Mouse (Mus musculus): ENCODE data around the gene Gm45717.

- no peak for TF ChIP-seq CTCF (IDR thresholded peaks at IDR 0.05; ENCODE audit: extremely low read depth, insufficient read length, insufficient replicate concordance, low read depth, low read length)
- TF ChIP-seq POLR2A (IDR thresholded peaks at IDR 0.05; ENCODE audit: low read depth, low read length): no peak
Observed at GRCm38 (mm10) chr7:140908181-140908580, 47.6 kb downstream of the Gm45717 start.

Data from small intestine, adult 2 months (tissue).